Mouse (Mus musculus) ES-E14 (cell line): ENCODE measurements around the gene Cab39. TPM values are rescaled to one million over a fixed set of nuclear protein-coding genes. Genes with fewer than 3 reads are reported as not detected.

Experiments used
- DNase-seq: peaks from one replicate; pipeline ENCODE4 v3.0.0-alpha.2; 2013; ENCODE audit warnings: low read depth, low spot score
- H3K27ac ChIP-seq: 2 replicates; pipeline ENCODE4 v1.5.1; 2012; ENCODE audit warnings: low read depth, mild to moderate bottlenecking, low read length, moderate library complexity, mixed read lengths; ENCODE audit not compliant: poor library complexity, insufficient read depth, severe bottlenecking
- H3K36me3 ChIP-seq: 2 replicates; pipeline ENCODE4 v1.6.1; 2012; ENCODE audit warnings: mild to moderate bottlenecking, low read length, moderate library complexity, mixed read lengths; ENCODE audit not compliant: control insufficient read depth, poor library complexity, insufficient read depth, severe bottlenecking
- H3K4me1 ChIP-seq, 2 experiments: fragments of 150-350 bp in 1 of 2; sonication (generic) in 1 of 2; 2 replicates each; pipeline ENCODE4 v1.6.1; 2012; ENCODE audit warnings: low read length in 2 of 2, mild to moderate bottlenecking in 1 of 2, mixed read lengths in 1 of 2; ENCODE audit not compliant: control insufficient read depth in 2 of 2, insufficient read depth in 2 of 2, poor library complexity in 1 of 2
- H3K4me3 ChIP-seq, 2 experiments: fragments of 150-350 bp in 1 of 2; sonication (generic) in 1 of 2; 2 replicates each; pipeline ENCODE4 v1.5.1; 2012; ENCODE audit warnings: low read length in 2 of 2, low read depth in 1 of 2, mild to moderate bottlenecking in 1 of 2, mixed read lengths in 1 of 2; ENCODE audit not compliant: insufficient read depth in 1 of 2, poor library complexity in 1 of 2, severe bottlenecking in 1 of 2
- H3K9ac ChIP-seq: 2 replicates; pipeline ENCODE4 v1.6.1; 2012; ENCODE audit warnings: low read depth, mild to moderate bottlenecking, low read length, mixed read lengths; ENCODE audit not compliant: poor library complexity, insufficient read depth, severe bottlenecking
- H3K9me3 ChIP-seq: fragments of 150-350 bp; sonication (generic); 2 replicates; pipeline ENCODE4 v1.6.1; 2012; ENCODE audit warnings: low read depth, mild to moderate bottlenecking, low read length; ENCODE audit not compliant: control insufficient read depth, insufficient read depth
- CHD2 ChIP-seq: IDR thresholded peaks from 2 replicates; pipeline ENCODE4 v1.6.1; 2014; ENCODE audit warnings: mild to moderate bottlenecking, low read depth, low read length, inconsistent platforms
- HCFC1 ChIP-seq: IDR thresholded peaks from 2 replicates; pipeline ENCODE4 v1.6.1; 2012; ENCODE audit warnings: low read length, inconsistent platforms, borderline replicate concordance; ENCODE audit not compliant: insufficient read depth
- MAFK ChIP-seq: IDR thresholded peaks from 2 replicates; pipeline ENCODE4 v1.6.1; 2014; ENCODE audit warnings: mild to moderate bottlenecking, low read depth, low read length, inconsistent platforms; ENCODE audit not compliant: insufficient read depth
- ZC3H11A ChIP-seq: IDR thresholded peaks from 2 replicates; pipeline ENCODE4 v1.6.1; 2012; ENCODE audit warnings: low read depth, mild to moderate bottlenecking, inconsistent platforms, low read length, borderline replicate concordance
- ZNF384 ChIP-seq: IDR thresholded peaks from 2 replicates; pipeline ENCODE4 v1.6.1; 2012; ENCODE audit warnings: low read depth, low read length, inconsistent platforms
- in situ Hi-C, 2 experiments: fragments of 600-800 bp; cut with MboI; formaldehyde crosslinking; loops; one replicate each; pipeline ENCODE4 v1.15.1; 2025; ENCODE audit warnings: low sequenced_read_pairs in 2 of 2, inconsistent platforms in 1 of 2; ENCODE audit not compliant: unreplicated experiment in 2 of 2
- total RNA-seq: library from RNA; depleted of rRNA; stranded (reverse); fragments of 300-350 nt; gene quantifications from 2 replicates; pipeline ENCODE4 v1.2.3, GENCODE M21; 2012

Cab39 gene
- total RNA-seq, 1 experiment: 51.9 TPM

DNA sequence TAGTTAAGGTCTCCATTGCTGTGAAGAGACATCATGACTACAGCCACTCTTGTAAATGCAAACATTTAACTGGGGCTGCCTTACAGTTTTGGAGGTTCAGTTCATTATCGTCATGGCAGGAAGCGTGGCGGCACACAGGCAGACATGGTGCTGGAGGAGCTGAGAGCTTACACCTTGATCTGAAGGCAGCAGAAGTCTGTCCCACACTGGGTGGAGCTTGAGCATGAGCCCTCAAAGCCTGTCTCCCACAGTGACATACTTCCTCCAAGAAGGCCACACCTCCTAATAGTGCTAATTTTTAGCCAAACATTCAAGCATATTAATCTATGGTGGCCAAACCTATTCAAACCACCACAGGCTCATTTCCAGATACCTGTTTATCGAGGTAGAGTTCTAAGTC lies 14.8 kb upstream of the Cab39 start, which contains the start of gene A630001G21Rik:
Gene A630001G21Rik (minus strand): TSS at position 208 of the 400 bp plus-strand sequence.
- no peaks in the 10 kb centered on the region for H3K9me3 ChIP-seq
- no peak within 1 kb of the TSS for H3K4me3 ChIP-seq
- no peaks in the 10 kb centered on the region for H3K4me1 ChIP-seq
- no peak for DNase-seq
- H3K36me3 ChIP-seq: no peaks in the 10 kb centered on the region
- H3K27ac ChIP-seq: no peak within 1 kb of the TSS
- TF ChIP-seq ZC3H11A (no peak), ZNF384 (no peak), MAFK (no peak), HCFC1 (no peak), CHD2 (no peak)
- H3K9ac ChIP-seq: no peak within 1 kb of the TSS
- in situ Hi-C loops: no loop called here

DNA sequence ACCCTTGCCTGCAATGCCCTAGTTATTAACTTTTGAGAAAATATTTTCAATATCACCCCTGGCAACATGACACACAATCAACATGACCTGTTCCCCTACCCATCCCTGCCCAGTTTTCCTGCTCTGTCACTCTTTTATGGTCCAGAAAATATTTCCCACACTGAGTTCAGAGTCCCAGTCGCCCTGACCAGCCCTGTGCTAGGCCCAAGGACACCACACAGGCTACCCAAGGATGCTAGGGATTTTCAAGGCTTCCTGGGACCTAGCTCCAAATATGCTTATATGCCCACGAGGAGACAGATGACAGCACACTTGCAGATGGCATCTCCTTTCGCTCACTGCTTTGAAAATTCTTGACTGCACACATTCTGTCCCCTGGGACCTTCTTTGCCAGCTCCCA lies 14.2 kb upstream of the Cab39 start:
- Histone ChIP-seq H3K36me3 (no peaks in the 10 kb centered on the region), H3K9me3 (no peaks in the 10 kb centered on the region), H3K4me3 (no peak overlapping the region), H3K4me1 (peaks cover 0 to 3% of the 10 kb centered on the region in 2 experiments; a peak in 2 of 4 replicates), H3K9ac (no peak overlapping the region), H3K27ac (no peak overlapping the region)
- TF ChIP-seq ZNF384 (no peak), MAFK (no peak), CHD2 (no peak), HCFC1 (no peak), ZC3H11A (no peak)
- no peak for DNase-seq
- in situ Hi-C loops: no loop called here

DNA sequence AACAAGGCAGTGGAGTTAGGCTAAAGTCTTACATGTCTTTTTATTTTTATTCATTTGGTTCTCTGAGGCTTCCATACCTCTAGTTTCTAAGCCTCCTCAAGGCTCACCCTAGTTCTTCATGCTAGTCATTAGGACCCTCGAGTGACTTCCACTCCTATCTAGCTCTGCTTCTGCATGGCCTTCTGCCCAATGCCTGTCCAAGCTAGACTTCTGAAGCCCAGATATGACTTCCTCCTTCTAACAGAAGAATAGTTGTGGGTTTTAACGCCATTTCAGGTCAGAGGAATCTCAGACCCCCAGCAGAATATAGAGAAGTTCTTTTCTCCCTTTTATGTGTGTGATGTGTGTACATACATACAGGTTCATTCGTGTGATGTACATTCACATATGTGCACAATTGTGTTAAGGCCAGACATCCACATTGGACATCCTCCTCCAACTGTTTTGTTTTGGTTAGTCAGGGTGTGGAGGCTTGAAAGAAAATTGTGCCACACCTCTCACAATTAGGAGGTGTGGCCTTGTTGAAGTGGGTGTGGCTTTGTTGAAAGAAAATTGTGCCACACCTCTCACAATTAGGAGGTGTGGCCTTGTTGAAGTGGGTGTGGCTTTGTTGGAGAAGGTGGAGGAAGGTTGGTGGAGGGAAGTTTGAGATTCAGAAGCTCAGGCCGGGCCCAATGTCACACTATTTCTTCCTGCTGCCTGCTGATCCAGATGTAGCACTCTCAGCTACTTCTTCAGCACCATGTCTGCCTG lies 13.6 kb upstream of the Cab39 start:
- no peak for TF ChIP-seq ZNF384
- TF ChIP-seq MAFK: no peak
- TF ChIP-seq CHD2: no peak
- no peak for TF ChIP-seq HCFC1
- no peak for TF ChIP-seq ZC3H11A
- Histone ChIP-seq H3K4me3 (no peak overlapping the region), H3K9ac (no peak overlapping the region), H3K4me1 (peaks cover 0 to 5% of the 10 kb centered on the region in 2 experiments; a peak in 2 of 4 replicates), H3K9me3 (no peaks in the 10 kb centered on the region), H3K27ac (no peak overlapping the region), H3K36me3 (no peaks in the 10 kb centered on the region)
- no peak for DNase-seq
- in situ Hi-C loops: no loop called here

DNA sequence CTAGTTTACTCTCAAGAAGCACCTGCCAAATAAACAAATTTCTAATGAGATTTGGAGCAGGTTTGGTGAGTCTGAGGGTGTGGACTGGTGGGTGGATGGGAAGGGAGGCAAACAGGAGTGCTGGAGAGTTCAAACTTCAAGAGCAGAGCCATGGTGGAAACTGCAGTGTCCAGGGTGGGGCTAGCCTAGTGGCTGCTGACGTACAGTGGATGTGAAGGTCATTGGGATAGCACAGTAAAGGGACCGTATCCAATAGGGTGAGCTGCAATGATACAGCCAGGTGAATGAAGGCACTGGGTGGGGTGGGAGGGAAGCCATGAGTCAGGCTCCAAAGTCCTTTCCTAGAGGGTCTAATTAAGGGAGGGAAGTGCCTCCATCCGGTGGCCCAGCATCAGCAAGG lies 2.7 kb upstream of the Cab39 start:
- Histone ChIP-seq H3K9me3 (no peaks in the 10 kb centered on the region), H3K4me3 (no peak overlapping the region), H3K4me1 (peaks cover 0 to 2% of the 10 kb centered on the region in 2 experiments; a peak in 1 of 4 replicates), H3K36me3 (no peaks in the 10 kb centered on the region), H3K27ac (no peak overlapping the region), H3K9ac (no peak overlapping the region)
- TF ChIP-seq HCFC1 (no peak), ZNF384 (no peak), CHD2 (no peak), MAFK (no peak), ZC3H11A (no peak)
- DNase-seq: no peak
- in situ Hi-C loops: no loop called here

DNA sequence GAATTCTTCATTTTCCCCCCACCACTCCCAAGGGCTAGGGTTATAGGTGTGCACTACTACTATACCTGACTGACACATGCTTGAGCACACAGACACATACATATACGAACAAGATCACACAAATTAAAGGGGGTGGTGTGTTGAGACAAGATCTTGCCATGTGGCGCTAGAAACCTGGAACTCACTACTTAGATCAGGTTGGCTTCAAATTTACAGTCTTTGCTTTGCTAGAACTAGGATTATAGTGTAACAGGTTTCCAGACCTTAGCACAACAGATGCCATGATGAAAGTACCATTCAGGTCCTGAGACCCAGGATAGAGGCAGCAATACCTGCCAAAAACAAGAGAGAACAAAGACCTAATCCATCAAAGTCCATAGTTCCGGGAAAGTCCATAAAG lies 1.8 kb upstream of the Cab39 start:
- no peak overlapping the region for H3K9ac ChIP-seq
- peaks cover 0 to 2% of the 10 kb centered on the region in 2 experiments; a peak in 1 of 4 replicates for H3K4me1 ChIP-seq
- no peak for TF ChIP-seq HCFC1
- no peak for TF ChIP-seq MAFK
- TF ChIP-seq ZC3H11A: no peak
- TF ChIP-seq ZNF384: no peak
- no peak for TF ChIP-seq CHD2
- H3K4me3 ChIP-seq: no peak overlapping the region
- no peaks in the 10 kb centered on the region for H3K9me3 ChIP-seq
- DNase-seq: no peak
- H3K36me3 ChIP-seq: 0 out of 2 replicates have a peak, but pooled peaks cover 2% of the 10 kb centered on the region
- in situ Hi-C loops: no loop called here
- no peak overlapping the region for H3K27ac ChIP-seq
